Mouse (Mus musculus) B cell, adult 67 days (primary cell): ENCODE data around the gene Ntrk3. TPM values are rescaled to one million over a fixed set of nuclear protein-coding genes. Genes with fewer than 3 reads are reported as not detected.

ENCODE experiments used
- total RNA-seq, 2 experiments: library from RNA; stranded (reverse); gene quantifications; 4 replicates each; pipeline ENCODE4 v1.2.4; 2023

Ntrk3 gene
- total RNA-seq = not detected

DNA sequence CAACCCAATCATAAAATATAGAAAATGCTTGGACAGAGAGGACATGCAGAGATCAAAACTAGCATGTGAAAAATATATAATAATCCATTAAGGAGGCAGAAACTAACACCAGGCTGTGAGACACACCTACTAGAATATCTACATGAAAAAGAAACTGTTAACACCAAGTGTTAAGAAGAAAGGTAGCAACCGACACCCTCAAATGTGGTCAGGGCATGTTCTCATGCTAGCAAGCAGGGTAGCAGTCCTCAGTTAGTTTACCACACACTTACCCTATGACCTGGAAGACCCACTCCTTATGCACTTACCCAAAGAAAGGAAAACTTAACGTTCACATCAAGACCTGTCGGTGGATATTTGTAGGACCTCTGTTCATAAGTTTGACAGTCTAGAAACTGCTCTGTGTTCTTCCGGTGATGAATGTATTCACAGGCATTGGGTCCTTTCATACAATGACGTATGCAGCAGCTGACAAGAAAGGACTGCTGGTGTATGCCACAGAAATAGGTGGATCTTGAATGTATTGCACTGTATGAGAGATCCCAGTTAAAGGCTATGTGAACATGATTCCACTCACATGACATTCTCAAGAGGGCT is at the start of gene Ntrk3:
Ntrk3 (minus strand) TSS at position 399 of the 597 bp plus-strand sequence.

DNA sequence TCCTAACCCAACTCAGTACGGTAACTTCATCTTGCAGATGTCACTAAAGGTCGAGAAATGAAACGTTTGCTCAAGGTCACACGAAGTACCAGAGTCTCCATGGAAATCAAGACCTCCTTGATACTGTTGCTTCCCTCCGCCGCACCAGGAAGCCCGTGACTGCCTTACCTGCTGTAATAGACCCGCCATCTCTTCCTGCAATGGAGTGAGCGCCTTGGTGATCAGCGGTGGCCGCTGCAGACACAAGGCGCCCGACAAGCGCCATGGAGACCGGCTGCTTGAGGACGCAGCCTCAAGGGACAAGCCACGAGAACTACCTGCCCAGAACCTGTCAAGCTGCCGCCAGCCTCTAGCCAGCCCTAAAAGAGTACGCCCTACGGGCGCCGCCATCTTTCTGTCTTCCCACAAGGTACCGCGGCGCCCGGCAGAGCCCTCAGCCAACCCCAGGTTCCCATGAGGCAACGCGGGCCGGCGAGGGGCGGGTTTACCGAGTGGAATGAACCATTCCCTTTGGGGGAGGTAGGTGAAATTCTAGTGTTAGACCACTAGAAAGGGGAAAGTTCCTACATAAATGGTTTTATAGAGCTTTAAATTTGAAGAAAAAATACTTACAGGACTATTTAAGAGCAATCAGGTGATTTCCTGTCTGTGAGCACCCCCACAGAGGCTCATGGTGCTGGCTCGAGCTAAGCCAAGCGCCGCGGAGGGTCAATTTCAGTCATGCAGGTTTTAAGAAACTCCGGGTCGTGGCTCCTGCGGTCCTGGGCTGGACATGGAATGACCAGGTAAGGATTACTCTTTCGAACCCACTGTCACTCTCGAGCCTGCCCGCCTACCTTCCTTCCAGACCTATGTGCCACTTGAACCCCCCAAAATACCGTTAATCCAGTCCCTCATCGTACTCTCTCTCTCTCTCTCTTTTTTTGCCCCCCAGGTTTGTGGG is 45.1 kb upstream of the Ntrk3 start, which contains the start of the genes Mrps11 and Mrpl46:
Mrps11 (plus strand) TSS at position 481 of the 943 bp plus-strand sequence.
Mrpl46 (minus strand) TSS at position 893 of the 943 bp plus-strand sequence.

Other genes with a start within 250 kb of the Ntrk3 start
- gene Mrps11, start 45.1 kb upstream of the Ntrk3 start, total RNA-seq = 10 to 100 TPM; 25.7 to 28.8 TPM
- 10 to 100 TPM; 21.8 to 23.9 TPM for gene Mrpl46, start 45.5 kb upstream of the Ntrk3 start, total RNA-seq
- 10 to 100 TPM; 18.0 to 23.0 TPM for gene Det1, start 109.3 kb upstream of the Ntrk3 start, total RNA-seq
- gene Aen, start 157.8 kb upstream of the Ntrk3 start, total RNA-seq = 10 to 100 TPM; 26.3 to 38.2 TPM
- 10 to 100 TPM; 15.9 to 20.0 TPM for gene Isg20, start 175.4 kb upstream of the Ntrk3 start, total RNA-seq